Mouse (Mus musculus) neural tube, embryonic 15.5 days (tissue): ENCODE measurements around the gene Cdc42ep2. TPM values are rescaled to one million over a fixed set of nuclear protein-coding genes. Genes with fewer than 3 reads are reported as not detected.
A peak's percentile ranks its signal among the peaks of the same experiment; 100 is the strongest.
"Not testable (repeated sequence)": the region's sequence is repeated elsewhere in the genome, so short reads cannot be mapped to it uniquely, and the experiment has no call there.

Source experiments
- ATAC-seq: fragments of 200-750 bp; cut with Nextera tagmentation; 2 replicates; pipeline ENCODE4 v1.8.0; 2017; ENCODE audit warnings: mild to moderate bottlenecking, moderate TSS enrichment, moderate library complexity; ENCODE audit not compliant: low FRiP score
- H3K27ac ChIP-seq: fragments of 300-500 bp; sonication (generic); replicated peaks from 2 replicates; pipeline ENCODE4 v1.5.1; 2015; ENCODE audit warnings: mild to moderate bottlenecking, inconsistent platforms
- H3K27me3 ChIP-seq: fragments of 300-500 bp; sonication (generic); replicated peaks from 2 replicates; pipeline ENCODE4 v1.6.1; 2015; ENCODE audit warnings: inconsistent platforms
- H3K36me3 ChIP-seq: fragments of 300-500 bp; sonication (generic); 2 replicates; pipeline ENCODE4 v1.6.1; 2015; ENCODE audit warnings: inconsistent platforms
- H3K4me1 ChIP-seq: fragments of 300-500 bp; sonication (generic); 2 replicates; pipeline ENCODE4 v1.6.1; 2015; ENCODE audit warnings: inconsistent platforms
- H3K4me2 ChIP-seq: fragments of 300-500 bp; sonication (generic); 2 replicates; pipeline ENCODE4 v1.6.1; 2015; ENCODE audit warnings: inconsistent platforms, mild to moderate bottlenecking, moderate library complexity
- H3K4me3 ChIP-seq: fragments of 300-500 bp; sonication (generic); replicated peaks from 2 replicates; pipeline ENCODE4 v1.5.1; 2015; ENCODE audit warnings: mild to moderate bottlenecking, inconsistent platforms
- H3K9ac ChIP-seq: fragments of 300-500 bp; sonication (generic); replicated peaks from 2 replicates; pipeline ENCODE4 v1.6.1; 2015; ENCODE audit warnings: mild to moderate bottlenecking, inconsistent platforms
- H3K9me3 ChIP-seq: fragments of 300-500 bp; sonication (generic); replicated peaks from 2 replicates; pipeline ENCODE4 v1.6.1; 2016; ENCODE audit warnings: inconsistent platforms
- WGBS: fragments of 180-500 bp; shearing (Covaris S2); methylation state at CpG from one replicate; pipeline ENCODE4 v1.1.7; 2015; ENCODE audit warnings: mixed read lengths; 5-methylcytosine and 5-hydroxymethylcytosine counted together
- polyA plus RNA-seq: library from polyadenylated mRNA; unstranded; fragments of >200 nt; fragmentation: Nextera tagmentation; extraction: Ambion mirVana; gene quantifications from 2 replicates; pipeline ENCODE4 v1.2.1, GENCODE M21; 2015

Cdc42ep2 gene
- polyA plus RNA-seq, 1 experiment from 2014 or later = 20.9 TPM

DNA sequence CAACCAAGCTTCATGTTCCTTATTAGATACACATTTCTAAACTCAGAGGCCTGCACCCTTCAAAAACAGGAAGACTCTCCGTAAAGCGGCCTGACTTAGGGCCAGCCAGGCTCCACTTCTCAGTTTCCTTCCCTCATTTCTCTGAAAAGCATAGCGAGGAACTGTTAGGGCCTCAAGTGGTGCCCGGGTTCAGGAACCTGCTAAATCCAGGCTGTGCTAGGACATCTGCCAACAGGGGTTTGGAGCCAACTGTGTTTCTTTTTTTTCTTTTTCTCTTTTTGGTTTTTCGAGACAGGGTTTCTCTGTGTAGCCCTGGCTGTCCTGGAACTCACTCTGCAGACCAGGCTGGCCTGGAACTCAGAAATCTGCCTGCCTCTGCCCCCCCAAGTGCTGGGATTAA, 42.5 kb downstream of the Cdc42ep2 start:
- H3K9ac ChIP-seq, H3K9me3 ChIP-seq, H3K4me3 ChIP-seq, H3K27me3 ChIP-seq, H3K4me2 ChIP-seq, H3K27ac ChIP-seq, ATAC-seq, H3K4me1 ChIP-seq, H3K36me3 ChIP-seq: not testable (repeated sequence)
- WGBS = 87% methylated on average over 5 of the region's 5 CpGs

DNA sequence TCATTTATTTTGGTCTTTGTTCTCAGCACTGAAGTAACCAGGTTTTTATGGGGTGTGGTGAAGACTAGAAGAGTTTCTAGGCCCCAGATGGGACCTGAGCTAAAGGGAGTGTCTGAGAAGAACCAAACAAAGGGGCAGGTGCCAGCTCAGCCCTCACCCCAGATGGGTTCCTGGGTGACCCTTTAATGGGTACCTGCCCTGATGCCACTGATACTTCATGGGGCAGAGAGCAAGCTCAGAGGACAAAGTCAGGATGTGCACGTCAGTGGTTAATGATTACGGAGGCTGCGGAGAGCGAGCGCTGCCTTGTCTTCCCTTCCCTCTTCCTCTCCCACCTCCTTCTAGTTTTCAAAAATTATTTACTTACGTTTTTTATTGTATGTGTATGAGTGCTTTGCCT, 43.5 kb downstream of the Cdc42ep2 start:
- Histone ChIP-seq H3K9me3 (no peaks in the 10 kb centered on the region), H3K4me2 (no peak overlapping the region), H3K27ac (no peak overlapping the region), H3K9ac (no peak overlapping the region), H3K27me3 (no peaks in the 10 kb centered on the region), H3K4me3 (no peak overlapping the region), H3K4me1 (no peaks in the 10 kb centered on the region; the same call in 1 of the 2 replicates), H3K36me3 (no peaks in the 10 kb centered on the region)
- 91% methylated on average over 6 of the region's 6 CpGs for WGBS
- ATAC-seq = no peak

DNA sequence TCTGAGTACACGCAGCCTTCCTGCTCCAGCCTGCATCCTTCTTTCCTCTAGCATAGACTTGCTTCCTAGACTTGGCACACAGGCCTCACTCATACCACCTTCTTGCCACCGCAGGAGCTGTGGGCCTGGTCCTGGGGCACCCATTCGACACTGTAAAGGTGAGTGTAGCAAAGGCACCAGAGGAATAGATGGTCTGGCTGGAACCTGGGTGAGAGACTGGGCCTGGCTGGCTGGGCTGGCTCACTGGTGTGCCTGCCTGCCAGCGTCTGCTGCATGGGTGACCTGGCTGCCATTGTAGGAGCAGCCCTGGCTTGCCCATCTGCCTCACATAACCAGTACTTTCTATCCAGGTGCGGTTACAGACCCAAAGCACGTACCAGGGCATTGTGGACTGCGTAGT, 44.9 kb downstream of the Cdc42ep2 start:
- no peak overlapping the region for H3K4me2 ChIP-seq
- WGBS = 91% methylated on average over 7 of the region's 7 CpGs
- H3K27me3 ChIP-seq = no peaks in the 10 kb centered on the region
- peaks cover 6% of the 10 kb centered on the region for H3K4me1 ChIP-seq
- H3K36me3 ChIP-seq = no peaks in the 10 kb centered on the region
- H3K4me3 ChIP-seq = no peak overlapping the region
- no peak overlapping the region for H3K27ac ChIP-seq
- H3K9ac ChIP-seq = 0 out of 2 replicates have a peak overlapping the region, but pooled peaks have one; percentile 18
- no peaks in the 10 kb centered on the region for H3K9me3 ChIP-seq
- ATAC-seq = no peak

DNA sequence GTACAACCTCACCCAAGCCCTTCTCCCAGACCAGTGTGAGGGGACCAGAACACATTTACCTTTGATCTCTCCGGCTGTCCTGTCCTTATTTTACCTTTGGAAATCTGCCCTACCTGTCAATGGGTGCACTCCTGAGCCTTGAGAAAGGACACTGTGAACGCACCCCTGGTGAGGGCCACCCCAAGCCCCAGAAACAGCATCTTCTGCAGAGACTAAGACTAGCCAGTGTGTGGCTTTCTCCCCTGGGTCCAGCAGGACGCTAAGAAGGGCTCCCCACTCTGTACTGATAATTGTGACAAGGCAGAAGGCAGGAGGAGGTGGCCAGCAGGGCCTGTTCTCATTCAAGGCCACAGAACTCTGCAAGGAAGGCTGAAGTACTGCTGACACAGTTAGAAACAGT, 45.7 kb downstream of the Cdc42ep2 start:
- no peaks in the 10 kb centered on the region for H3K27me3 ChIP-seq

DNA sequence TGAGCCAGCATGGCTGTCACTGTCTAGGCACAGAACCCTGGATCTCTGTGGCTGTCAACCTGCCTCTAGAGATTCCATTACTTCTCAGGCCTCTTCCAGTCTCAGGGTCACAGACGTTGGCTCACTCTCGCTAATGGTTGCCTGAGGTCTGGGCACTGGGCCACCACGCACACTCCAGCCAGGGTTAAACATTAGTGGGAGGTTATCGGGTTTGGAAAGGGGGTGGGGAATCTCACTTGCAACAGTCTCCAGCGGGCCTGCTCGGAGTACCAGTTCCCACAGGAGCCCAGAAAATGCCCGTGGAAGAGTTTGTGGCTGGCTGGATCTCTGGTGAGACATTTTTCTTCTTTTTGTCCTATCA, 46.3 kb downstream of the Cdc42ep2 start:
- Histone ChIP-seq H3K27me3 (no peaks in the 10 kb centered on the region), H3K36me3 (no peaks in the 10 kb centered on the region), H3K4me1 (peaks cover 20% of the 10 kb centered on the region), H3K4me2 (no peak overlapping the region), H3K9me3 (no peaks in the 10 kb centered on the region), H3K9ac (peak overlapping the region; percentile 21; the same call in 1 of the 2 replicates), H3K4me3 (0 out of 2 replicates have a peak overlapping the region, but pooled peaks have one; percentile 13), H3K27ac (0 out of 2 replicates have a peak overlapping the region, but pooled peaks have one; percentile 33)
- ATAC-seq = no peak
- WGBS = 78% methylated on average over 7 of the region's 7 CpGs

More for the DNA sequence above, 45.7 kb downstream of the Cdc42ep2 start:
- WGBS = 84% methylated on average over 3 of the region's 3 CpGs
- H3K27ac ChIP-seq = no peak overlapping the region
- ATAC-seq = no peak
- no peaks in the 10 kb centered on the region for H3K9me3 ChIP-seq
- H3K4me1 ChIP-seq = peaks cover 14% of the 10 kb centered on the region
- no peak overlapping the region for H3K4me3 ChIP-seq
- H3K36me3 ChIP-seq = no peaks in the 10 kb centered on the region
- no peak overlapping the region; the same call in 1 of the 2 replicates for H3K9ac ChIP-seq
- no peak overlapping the region for H3K4me2 ChIP-seq

DNA sequence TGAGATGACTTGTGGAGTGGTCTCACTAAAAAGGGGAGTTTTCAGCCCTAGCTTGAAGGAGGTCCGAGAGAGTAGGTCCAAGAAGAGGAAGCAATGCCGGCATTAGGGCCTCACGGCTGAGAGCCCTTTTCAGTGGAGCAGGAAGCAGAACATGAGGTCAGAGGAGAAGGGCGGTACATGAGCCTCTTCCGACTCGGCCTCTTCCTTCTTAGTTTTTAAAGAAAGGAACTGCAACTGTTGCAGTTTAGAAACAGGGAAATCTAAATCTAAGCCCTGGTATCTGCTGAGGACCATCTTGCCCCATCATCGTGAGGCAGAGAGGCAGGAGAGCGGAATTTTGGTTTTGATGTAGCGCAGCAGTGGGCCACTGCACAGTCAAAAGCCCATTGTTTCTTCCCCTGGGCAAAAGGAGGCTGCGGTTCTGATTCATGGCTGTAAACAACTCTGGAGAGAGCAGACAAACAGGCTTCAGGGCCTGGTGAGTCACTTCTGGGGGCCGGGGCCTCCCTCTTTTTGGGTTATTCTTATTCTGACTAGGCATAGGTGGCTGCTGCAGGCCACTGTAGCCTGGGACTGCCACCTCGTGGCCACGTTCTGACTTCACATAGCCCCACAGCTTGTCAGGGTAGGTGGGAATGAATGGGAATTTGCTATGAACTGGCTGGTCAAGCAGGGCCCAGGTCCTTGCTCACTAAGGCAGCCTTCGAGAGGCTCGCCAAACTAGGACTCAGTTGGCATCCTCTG, 46.8 kb downstream of the Cdc42ep2 start, which contains the start of gene Slc25a45:
Gene Slc25a45 (plus strand): TSS at position 191 of the 744 bp plus-strand sequence.
- Histone ChIP-seq H3K4me2 (peak within 1 kb of the TSS; percentile 23; the same call in 1 of the 2 replicates), H3K27me3 (no peaks in the 10 kb centered on the region), H3K9me3 (no peaks in the 10 kb centered on the region), H3K36me3 (no peaks in the 10 kb centered on the region), H3K4me3 (peak within 1 kb of the TSS; percentile 13; the same call in 1 of the 2 replicates), H3K9ac (peak within 1 kb of the TSS; percentile 21), H3K27ac (peak within 1 kb of the TSS; percentile 33; the same call in 1 of the 2 replicates), H3K4me1 (peaks cover 25% of the 10 kb centered on the region)
- WGBS = 42% methylated on average over 15 of the region's 15 CpGs
- peak; percentile 54; the same call in 1 of the 2 replicates for ATAC-seq

DNA sequence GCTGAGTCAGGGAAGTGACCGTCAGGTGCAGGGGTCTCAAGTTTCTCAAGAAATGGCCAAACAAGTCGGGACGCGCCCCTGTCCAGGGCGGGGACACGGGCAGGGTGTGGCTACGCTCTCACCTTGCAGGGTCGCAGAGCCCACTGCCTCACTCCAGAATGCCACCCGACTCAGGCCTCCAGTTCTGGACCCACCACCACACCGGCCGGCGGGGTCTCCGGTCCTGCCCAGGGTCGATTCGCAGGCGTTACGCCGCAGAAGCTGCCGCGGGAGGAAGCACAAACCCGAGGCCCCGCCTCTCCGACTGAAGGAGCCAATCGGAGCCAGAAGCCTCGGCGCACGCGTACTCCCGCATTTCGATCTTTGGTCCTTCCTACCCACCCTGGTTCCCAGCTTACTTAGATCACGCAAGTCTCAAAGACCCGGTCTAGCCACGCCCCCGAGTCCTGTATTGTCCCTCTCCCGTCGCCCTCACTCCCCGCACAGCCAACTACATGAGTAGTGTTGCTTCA, 49.6 kb downstream of the Cdc42ep2 start, which contains the start of gene Frmd8:
Gene Frmd8 (minus strand): TSS at position 306 of the 512 bp plus-strand sequence.
- Histone ChIP-seq H3K36me3 (no peaks in the 10 kb centered on the region), H3K27ac (peak within 1 kb of the TSS; percentile 77), H3K4me2 (peak within 1 kb of the TSS; percentile 90), H3K9me3 (no peaks in the 10 kb centered on the region), H3K27me3 (no peaks in the 10 kb centered on the region), H3K4me3 (peak within 1 kb of the TSS; percentile 88), H3K4me1 (peaks cover 38% of the 10 kb centered on the region), H3K9ac (peak within 1 kb of the TSS; percentile 77)
- under 1% methylated on average over 37 of the region's 37 CpGs for WGBS
- peak; percentile 93 for ATAC-seq

DNA sequence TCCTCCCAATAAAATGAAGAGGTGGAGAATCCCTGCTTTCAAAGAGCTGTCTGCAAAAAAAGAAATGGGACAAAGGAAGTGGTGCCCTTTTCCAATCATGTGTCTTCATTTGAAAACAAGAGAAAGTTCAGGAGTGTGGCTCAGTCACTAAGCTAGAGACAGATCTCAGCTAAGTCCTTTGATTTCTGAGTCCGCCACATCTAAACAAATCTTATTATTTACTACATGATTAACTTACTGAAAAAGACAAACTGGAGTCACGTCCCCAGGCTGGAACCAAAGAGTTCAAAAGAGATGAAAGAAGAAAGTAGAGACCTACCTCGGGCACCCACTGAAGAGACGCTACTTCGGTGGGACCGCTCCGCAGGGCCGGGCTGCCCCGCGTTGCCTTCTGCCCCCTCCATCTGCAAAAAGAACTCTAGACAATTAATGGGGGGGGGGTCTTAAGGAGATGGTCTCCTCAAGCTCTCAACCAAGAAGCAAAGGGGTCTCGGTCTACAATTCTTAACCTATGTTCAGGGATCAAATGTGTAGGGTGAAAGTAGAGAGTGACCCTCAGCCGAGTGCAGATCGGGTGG, 50.1 kb downstream of the Cdc42ep2 start:
- 9% methylated on average over 13 of the region's 13 CpGs for WGBS
- H3K27ac ChIP-seq = peak overlapping the region; percentile 77; the same call in 1 of the 2 replicates

DNA sequence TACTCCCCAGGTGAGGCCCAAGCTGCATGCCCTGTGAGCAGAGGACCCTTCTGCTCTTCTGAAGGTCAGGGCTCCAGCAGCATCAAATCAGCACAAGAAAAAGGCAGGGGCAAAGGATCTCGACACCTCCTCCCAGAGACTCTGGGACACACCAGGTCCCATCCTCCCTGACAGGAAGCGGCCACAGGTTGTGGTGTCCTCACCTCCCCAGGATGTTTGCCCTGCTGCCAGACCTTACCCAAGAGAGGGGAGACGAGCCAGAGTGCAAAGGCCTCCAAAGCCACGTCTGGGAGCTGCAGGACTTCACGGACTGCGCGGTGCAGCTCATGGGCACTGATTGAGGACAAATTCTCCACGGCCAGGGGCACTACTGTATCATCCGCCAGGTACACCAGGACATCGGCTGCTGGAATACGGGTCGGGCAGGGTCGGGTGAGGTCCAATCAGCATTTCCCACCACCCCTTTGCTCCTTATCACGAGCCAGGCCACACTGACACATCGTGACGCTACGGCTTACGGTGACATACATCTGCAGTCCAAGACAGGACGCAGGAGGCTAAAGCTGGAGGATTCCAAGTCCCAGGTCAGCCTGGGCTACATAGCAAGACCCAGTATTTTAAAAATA, 51.6 kb downstream of the Cdc42ep2 start:
- Histone ChIP-seq H3K36me3 (peaks cover 6% of the 10 kb centered on the region; the same call in 1 of the 2 replicates), H3K27me3 (no peaks in the 10 kb centered on the region), H3K9ac (no peak overlapping the region), H3K4me2 (no peak overlapping the region), H3K27ac (no peak overlapping the region), H3K9me3 (no peaks in the 10 kb centered on the region), H3K4me3 (no peak overlapping the region), H3K4me1 (peaks cover 38% of the 10 kb centered on the region)
- no peak for ATAC-seq
- WGBS = 88% methylated on average over 19 of the region's 19 CpGs

More for the DNA sequence above, 50.1 kb downstream of the Cdc42ep2 start:
- H3K9ac ChIP-seq = peak overlapping the region; percentile 77
- ATAC-seq = no peak
- H3K27me3 ChIP-seq = no peaks in the 10 kb centered on the region
- H3K36me3 ChIP-seq = no peaks in the 10 kb centered on the region
- peaks cover 38% of the 10 kb centered on the region for H3K4me1 ChIP-seq
- H3K4me2 ChIP-seq = peak overlapping the region; percentile 90
- peak overlapping the region; percentile 88 for H3K4me3 ChIP-seq
- H3K9me3 ChIP-seq = no peaks in the 10 kb centered on the region

DNA sequence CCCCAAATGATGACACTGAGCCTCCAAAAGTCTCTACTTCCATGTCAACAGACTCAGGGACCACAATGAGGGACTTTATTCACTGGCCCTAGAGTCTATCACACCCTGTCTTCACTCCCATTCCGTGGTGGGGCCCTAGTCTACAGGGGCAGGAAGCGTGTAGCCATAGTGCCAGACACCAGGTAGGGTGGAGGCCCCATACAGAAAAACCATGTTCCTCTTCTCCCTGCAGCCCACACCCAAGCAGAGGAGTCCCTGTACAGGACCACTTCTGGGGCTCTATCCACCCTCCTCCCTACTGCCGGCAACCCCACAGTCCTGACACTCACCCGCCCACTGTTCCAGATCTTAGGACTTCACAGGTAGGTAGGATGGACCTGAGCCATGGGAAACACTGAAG, 52.1 kb downstream of the Cdc42ep2 start:
- Histone ChIP-seq H3K4me3 (no peak overlapping the region), H3K4me1 (peaks cover 38% of the 10 kb centered on the region), H3K9me3 (no peaks in the 10 kb centered on the region), H3K4me2 (no peak overlapping the region), H3K9ac (no peak overlapping the region), H3K36me3 (peaks cover 10% of the 10 kb centered on the region), H3K27ac (no peak overlapping the region), H3K27me3 (no peaks in the 10 kb centered on the region)
- no peak for ATAC-seq
- WGBS = 94% methylated on average over 4 of the region's 4 CpGs

DNA sequence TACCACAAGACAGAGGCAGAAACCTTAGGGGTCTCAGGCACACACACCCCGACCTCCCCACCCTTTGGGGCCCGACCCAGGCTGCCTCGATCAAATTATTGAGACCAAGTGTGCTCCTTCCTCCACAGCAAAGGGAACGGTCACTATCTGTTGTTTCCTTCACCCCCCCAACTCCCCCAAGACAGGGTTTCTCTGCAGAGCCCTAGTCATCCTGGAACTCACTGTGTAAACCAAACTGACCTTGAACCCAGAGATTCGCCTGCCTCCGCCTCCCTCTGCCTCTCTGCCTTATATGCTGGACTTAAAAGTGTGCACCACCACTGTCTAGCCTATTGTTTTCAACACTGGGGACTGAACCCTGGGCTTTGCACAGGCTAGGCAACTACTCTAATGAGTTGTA, 52.9 kb downstream of the Cdc42ep2 start:
- Histone ChIP-seq H3K27me3 (no peaks in the 10 kb centered on the region), H3K4me3 (no peak overlapping the region), H3K9ac (no peak overlapping the region), H3K36me3 (peaks cover 11% of the 10 kb centered on the region), H3K9me3 (no peaks in the 10 kb centered on the region), H3K27ac (peak overlapping the region; percentile 46; the same call in 1 of the 2 replicates), H3K4me1 (peaks cover 38% of the 10 kb centered on the region), H3K4me2 (0 out of 2 replicates have a peak overlapping the region, but pooled peaks have one; percentile 17)
- ATAC-seq = no peak
- WGBS = 72% methylated on average over 6 of the region's 6 CpGs
